Mouse (Mus musculus): ENCODE measurements around the gene Car15.

- TF ChIP-seq MAX (IDR thresholded peaks at IDR 0.05; ENCODE audit: low read depth) (no peak), USF1 (IDR thresholded peaks at IDR 0.05; ENCODE audit: low read depth) (no peak), POLR2A (IDR thresholded peaks at IDR 0.05; ENCODE audit: insufficient read length, low read depth) (no peak), TCF12 (IDR thresholded peaks at IDR 0.05; ENCODE audit: insufficient read depth, poor library complexity, severe bottlenecking) (no peak), CEBPB (IDR thresholded peaks at IDR 0.05; ENCODE audit: insufficient read depth, poor library complexity, severe bottlenecking) (no peak)
Observed at GRCm38 (mm10) chr16:17848928-17849327, 10.8 kb upstream of the Car15 start.

Measured in myocyte (in vitro differentiated cells).